Mouse (Mus musculus): Measurements from ENCODE around the gene Plxnc1. TPM values are rescaled to one million over a fixed set of nuclear protein-coding genes. Genes with fewer than 3 reads are reported as not detected.
A peak's percentile ranks its signal among the peaks of the same experiment; 100 is the strongest.

Plxnc1 gene
- 1 to 10 TPM; 2.0 to 3.0 TPM for total RNA-seq (2021)

DNA sequence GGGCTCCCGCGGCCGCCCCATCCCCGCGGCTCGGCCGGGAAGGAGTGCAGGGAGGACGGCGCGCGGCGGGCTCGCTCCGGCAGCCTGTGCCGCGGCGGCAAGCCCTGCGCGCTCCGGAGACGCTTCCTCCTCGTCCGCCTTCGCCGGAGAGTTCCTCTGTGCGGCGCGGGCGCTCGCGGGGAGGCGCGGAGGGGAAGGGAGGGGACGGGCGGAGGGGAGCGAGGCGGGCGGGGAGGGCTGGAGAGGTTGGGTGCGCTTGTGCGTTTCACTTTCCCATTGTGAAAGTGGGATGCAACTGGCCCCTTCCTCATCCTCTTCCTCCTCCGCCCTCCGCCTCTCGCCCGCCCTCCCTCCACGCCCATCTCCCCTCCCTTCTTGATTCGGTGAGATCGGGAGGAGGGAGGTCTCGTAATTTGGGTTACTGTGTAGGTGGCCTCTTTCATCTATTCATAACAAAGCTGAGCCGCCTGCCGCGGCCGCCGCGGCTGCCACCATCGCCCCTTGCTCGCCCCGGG, at the start of gene Plxnc1:
Gene Plxnc1, minus strand, starts transcription at position 145 of the 515 bp plus-strand sequence.
- peak; percentile 58 to 60 for DNase-seq
- intact Hi-C loops (cut with DNase I): loop anchor here (5.0 kb wide), 1 partner anchor 247 kb away; no protein-coding TSS in a partner anchor

DNA sequence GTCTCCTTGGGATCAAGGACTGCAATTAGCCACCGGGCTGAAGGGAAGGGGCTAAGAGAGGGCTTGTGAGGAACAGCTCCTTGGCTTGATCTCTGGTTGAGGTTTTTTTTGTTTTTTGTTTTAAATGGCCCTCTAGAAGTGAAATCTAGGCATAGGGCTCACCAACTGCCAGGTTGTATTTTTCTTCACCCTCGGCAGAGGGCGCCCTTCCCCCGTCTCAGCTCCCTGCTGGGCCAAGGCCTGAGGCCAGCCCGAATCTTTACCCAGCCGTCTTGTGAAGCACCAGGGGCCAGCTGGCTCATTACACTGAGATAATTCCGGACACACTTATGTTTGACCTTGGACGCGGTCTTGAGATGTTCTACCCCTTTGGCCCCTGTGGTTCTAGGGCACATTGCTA, 47.5 kb upstream of the Plxnc1 start:
- intact Hi-C loops (cut with DNase I): loop anchor here (1.0 to 10.0 kb wide), 5 partner anchors 97 to 903 kb away; no protein-coding TSS in a partner anchor
- DNase-seq: peak; percentile 86 to 89

DNA sequence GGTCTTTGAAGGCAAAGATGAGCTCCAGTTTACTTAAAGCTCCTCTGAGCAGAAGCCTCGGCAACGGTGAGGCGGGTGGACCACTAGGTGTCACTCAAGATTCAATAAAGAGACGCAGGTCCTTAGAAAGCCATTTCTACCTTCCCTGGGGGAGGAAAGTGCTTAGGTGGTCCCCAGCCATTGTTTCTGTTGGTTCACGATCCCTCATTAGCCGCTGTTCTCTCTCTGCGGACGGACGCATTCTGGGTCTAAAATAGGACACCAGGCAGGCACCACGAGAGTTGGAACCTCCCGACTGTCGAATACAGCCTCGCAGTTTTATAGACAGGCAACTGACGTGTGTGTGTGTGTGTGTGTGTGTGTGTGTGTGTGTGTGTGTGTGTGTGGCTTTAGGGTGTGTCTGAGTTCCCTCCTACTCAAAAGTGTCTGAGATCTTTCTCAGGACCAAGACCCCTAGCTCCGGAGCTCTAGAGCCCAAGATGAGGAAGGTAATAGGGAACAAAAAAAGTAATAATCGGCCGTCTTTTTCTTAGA, 47.0 kb upstream of the Plxnc1 start:
- peak; percentile 71 to 83 for DNase-seq
- intact Hi-C loops (cut with DNase I): loop anchor here (1.0 to 10.0 kb wide), 7 partner anchors 97 to 903 kb away; no protein-coding TSS in a partner anchor

DNA sequence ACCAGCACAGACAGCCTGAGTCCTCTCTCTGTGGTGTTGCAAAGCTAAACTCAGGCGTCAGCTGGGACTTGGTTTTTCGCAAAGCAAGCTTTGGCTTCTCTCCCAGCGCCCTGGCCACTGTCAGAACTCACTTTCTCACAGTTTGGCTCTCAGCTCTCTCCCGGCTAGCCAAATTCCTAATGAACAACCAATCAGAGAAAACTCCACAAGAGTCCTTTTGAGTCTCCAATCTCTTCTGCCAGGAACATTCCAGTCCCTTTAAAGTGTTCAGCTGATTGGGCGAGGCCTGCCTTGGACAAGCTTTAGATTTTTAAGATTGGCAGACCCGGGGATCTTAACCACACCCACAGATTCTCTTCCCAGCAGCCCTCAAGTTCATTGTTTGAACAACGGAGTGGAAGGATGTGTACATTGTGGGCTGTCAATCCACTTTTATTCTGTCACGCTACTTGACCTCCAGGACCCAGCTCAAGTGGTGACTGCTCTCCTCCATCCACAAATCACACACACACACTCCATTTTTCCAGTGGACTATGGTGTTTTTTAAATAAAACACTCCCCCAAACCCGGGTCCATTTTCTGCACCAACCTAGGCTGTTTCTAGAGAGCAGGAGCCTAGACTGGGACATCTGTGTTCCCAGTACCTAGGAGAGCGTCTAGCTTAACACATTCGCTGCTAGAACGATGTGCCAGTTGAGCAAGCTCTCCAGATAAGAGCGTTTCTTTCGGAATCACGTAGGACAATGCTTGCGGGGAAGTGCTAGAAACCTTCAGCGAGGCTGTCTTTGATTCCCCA, 46.3 kb upstream of the Plxnc1 start:
- intact Hi-C loops (cut with DNase I): loop anchor here (1.0 to 10.0 kb wide), 5 partner anchors 111 to 904 kb away; no protein-coding TSS in a partner anchor
- DNase-seq: peak; percentile 84 to 85

DNA sequence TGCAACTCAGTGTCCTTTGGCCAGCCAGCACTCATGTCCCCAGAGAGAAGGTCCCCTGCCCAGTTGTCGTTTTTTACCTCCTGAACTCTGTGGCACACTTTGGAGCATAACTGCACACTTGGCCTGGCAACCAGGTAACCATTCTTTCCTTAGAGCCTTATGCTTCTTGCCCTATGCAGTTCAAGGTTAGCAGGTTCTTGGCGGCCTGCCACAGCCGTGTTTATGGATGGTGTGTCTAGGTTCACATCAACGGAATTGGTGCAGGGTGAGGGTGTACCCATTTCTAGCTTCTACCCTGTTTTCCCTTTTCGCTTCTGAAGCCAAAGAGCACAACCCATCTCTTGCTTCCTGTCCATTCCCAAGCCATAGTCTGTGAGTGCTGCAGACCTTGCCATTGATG, 44.7 kb upstream of the Plxnc1 start:
- no peak for DNase-seq
- intact Hi-C loops (cut with DNase I): no loop called here

DNA sequence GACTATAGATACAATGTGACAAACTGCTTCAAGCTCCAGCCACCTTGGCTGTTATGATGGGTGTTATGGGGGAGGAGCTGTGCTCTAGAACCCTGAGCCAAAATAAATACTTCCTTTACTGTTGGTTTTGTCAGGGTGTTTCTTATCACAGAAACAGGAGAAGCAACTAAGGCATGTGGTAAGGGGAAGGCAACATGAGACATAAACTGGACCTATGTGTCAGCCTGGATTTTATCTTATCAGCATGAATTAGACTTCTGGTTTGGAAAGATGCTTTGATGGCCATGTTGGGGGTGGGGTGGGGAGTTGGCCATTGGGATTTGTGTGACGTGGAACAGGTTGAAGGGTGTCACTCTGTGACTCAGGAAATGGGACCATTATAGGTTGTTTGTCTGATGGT, 40.5 kb upstream of the Plxnc1 start:
- intact Hi-C loops (cut with DNase I): no loop called here
- DNase-seq: no peak

DNA sequence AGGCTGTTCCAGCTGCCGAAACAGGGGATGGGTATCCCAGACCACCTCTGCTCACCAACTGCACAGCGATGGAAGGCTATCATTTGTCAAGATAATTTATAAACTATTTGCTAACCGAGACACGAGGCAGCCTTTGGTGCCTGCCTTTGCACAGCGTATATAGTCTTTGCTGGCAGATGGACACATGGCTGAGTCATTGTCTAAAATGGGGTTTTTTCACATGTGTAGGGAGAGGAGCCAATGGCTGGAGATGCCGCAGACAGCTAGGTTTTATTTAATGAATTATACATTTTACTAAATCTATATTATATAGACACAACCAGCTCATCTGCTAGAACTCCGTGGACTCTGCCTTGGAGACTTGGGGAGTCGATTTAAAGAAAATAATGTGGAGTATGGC, 37.9 kb upstream of the Plxnc1 start:
- DNase-seq: no peak
- intact Hi-C loops (cut with DNase I): no loop called here

DNA sequence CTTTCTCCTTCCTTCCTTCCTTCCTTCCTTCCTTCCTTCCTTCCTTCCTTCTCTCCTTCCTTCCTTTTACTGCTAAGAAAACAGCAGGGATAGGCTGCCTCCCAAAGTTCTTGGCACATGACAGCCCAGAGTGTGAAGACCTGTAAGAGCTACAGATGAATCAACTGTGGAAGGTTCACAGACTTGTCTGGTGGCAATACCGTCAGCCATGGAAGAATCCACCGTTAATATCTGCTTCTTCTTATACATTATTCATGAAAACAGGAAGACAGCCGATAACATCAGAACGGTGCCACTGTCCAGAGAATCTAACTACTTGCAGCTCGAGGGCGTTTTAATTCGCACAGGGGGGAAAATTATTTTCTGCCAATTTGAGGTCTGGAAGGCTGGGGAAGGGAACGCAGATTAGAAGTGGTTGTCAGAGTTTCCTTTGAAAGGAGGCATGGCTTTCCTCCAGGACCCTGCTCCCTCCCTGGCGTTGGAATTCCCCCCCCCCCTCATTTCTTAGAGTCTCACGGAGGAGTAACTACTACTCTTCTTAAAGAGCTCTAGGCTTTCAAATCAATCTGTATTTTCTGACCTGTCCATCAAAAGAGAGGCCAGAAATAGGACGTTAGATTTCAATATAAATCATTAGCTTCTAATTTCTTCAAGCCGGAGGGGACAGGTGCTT, 37.0 kb upstream of the Plxnc1 start:
- no peak for DNase-seq
- intact Hi-C loops (cut with DNase I): no loop called here

DNA sequence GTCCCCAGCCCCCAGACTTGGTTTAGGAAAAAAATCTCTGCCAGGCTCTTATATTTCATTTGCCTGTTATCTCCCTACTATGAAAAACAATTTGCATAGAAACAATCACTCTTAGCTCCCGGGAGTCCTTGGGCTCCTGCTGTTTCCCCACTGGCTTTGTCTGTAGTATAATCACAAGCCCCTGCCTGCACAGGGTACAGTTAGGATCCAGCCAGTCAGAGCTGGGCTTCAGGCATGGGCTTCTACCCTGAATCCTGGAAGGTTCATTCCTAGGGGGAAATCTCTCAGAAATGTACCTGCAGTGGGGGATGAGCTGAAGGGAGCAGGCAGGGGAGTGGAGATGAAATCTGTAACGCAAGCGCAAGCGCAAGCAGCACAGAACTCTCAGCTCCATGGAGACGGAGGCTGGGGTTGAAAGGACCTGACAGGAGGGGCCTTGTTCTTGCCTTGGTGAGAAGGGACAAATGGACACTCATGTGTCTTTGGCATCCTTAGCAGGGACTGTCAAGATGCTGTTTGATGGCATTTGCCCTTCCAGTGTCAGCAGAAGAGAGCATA, 33.7 kb upstream of the Plxnc1 start:
- intact Hi-C loops (cut with DNase I): no loop called here

DNA sequence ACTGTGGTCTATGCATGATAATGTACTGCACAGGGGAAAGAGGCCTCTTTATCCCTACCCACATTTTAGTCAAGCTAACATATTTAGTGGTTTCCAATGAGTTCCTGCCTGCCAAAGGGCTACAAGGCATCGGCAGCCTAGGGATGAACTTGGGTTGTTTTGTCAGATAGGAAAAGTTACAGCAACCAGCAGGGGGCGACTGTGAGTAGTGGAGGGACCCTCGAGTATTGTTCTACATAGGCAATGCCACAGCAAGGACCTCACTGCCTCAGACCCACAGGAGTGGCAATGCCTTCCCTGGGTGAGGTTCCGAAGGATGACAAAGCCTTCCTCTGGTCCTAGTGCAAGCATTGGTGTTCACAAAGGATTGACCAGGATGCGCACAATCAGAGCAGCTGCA, 31.7 kb upstream of the Plxnc1 start:
- intact Hi-C loops (cut with DNase I): no loop called here
- DNase-seq: peak in 1 of 2 experiments; percentile 22

More for the DNA sequence above, 33.7 kb upstream of the Plxnc1 start:
- no peak for DNase-seq

DNA sequence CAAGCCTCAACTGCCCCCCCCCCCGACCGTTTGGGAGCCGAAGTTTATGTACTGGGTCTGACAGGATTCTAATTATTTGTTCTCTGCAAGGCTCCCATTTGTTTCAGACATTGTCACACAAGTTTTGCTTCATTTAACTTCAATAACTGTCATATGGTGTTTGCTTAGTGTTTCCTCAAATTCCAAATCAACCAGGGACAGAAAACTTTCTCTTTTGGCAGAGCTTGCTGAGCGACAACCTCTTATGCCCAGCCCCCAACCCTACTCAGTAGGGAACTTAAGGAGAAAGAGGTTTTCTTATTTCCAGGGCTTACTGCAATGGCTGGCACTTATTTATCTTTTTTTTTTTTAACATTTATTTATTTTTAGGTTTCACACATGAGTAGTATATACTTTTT, 30.5 kb upstream of the Plxnc1 start:
- DNase-seq: no peak
- intact Hi-C loops (cut with DNase I): no loop called here

DNA sequence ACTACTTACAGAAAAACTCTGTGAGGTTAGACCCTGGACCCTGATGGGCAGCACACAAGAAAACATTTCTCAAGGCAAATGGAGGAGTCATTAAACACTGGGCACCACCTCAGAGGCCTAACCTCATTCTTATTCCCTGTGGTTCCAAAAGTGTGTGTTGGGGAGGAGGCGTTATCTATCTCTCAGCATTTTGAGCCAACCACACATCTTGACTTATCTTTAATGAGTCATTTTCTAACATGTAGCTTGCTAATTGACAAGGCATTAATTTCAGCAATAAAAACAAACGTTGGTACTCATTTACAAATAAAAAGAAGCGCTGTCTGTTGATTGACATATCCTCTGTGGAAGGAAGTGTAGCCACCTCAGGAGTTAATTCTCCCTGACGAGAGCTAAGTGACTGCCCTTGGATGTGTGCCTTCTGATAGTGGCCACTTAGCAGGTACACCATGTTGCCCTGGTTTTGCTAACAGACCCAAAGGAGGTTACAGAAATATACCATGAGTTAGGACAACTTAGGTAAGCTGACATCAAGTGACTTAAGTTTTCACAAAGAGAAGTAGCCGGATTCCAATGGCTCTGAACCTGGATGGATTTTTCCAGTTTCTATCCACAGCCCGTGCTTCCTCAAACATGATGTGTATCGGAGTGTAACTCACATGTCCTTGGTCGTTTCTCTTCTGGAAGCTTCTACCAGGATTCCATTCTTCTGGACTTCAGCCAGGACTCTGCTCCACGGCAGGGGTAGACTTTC, 29.9 kb upstream of the Plxnc1 start:
- intact Hi-C loops (cut with DNase I): no loop called here
- DNase-seq: peak in 1 of 2 experiments; percentile 14

DNA sequence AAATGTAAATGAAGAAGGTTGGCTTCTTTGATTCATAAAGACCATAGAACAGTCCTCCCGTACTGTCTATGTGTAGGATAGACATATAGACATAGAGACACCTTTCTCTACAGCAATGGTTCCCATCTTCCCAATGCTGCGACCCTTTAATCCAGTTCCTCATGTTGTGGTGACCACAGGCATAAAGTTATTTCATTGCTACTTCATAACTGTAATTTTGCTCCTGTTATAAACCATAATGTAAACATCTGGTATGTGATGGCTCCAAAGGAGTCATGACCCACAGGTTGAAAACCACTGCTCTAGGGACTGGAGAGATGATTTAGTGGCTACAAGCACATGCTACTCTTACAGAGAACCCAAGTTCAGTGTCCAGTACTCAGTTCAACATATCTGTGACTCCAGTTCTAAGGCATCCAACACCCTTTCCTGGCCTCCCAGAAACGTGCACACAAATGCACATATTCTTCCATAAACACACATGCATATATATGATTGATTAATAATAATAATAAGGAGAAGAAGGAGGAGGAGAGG, 27.1 kb upstream of the Plxnc1 start:
- intact Hi-C loops (cut with DNase I): no loop called here

DNA sequence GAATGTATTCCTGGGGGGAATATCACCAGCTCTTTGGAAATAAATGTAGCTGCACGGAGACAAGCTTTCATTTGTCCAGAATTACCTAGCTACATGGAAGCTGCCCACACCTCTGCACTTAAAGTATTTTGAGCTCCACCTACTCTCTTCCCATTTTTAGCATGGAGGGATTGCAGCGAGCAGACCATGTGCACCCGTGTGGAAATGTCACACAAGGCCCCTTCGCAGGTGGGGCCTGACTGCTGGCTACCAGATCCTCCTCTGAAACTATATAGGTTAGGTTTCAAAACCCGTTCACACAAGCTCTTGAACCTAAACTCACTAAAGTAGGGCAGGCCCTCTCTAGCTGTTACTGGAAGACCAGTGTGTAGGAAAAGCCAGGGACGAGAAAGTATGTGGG, 25.6 kb upstream of the Plxnc1 start:
- intact Hi-C loops (cut with DNase I): no loop called here
- no peak for DNase-seq

More for the DNA sequence above, 27.1 kb upstream of the Plxnc1 start:
- DNase-seq: no peak

DNA sequence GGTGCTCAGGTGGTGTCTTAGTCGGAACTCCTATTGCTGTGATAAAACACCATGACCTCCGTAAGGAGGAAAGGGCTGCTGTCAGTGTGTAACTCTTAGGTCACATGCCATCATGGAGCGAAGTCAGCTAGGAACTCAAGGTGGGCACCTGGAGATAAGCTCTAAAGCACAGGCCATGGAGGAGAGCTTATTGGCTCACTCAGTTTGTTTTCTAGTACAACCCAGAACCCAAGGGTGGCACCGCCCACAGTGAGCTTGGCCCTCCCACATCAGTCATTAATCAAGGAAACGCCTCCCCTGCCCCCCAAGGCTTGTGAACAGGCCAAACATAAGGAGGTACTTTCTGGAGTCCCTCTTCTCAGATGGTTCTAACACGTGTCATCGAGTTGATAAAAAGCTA, 22.8 kb upstream of the Plxnc1 start:
- intact Hi-C loops (cut with DNase I): no loop called here
- DNase-seq: no peak

DNA sequence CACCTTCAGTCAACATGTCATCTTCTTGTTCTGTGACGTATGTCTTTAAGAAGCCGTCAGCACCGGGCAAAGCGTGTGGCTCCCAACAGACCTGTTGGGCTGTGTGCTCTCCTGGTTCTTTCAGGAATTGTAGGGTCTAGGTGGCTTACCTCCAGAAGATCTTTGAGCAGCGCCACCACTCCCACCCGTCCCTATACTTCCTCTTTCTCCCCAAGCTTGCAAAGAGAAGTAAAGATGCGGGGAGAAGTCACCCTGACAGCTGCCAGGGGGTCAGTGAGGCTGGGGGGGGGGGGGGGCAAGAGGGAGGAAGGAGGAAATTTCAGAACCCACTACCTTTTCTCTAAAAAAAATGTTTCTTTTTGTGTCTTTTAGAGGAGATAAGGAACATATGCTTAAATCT, 22.2 kb upstream of the Plxnc1 start:
- intact Hi-C loops (cut with DNase I): no loop called here
- DNase-seq: no peak

DNA sequence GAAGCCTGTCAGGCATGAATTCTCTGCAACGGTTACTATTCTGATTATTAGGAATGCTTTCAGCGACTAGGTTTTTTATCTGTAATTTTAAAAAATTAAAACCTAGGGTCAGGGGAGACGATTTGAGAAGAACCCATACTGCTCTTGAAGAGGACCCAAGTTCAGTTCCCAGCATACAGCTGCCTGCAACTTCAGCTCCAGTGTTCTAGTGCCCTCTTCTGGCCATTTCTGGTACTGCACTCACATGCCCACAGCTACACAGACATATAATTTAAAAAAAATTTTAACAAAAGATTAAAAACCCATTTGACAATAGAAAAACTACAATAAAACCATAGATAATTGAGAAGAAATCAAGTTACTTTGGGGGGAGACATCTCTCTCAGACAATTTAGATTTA, 20.5 kb upstream of the Plxnc1 start:
- intact Hi-C loops (cut with DNase I): no loop called here
- no peak for DNase-seq

DNA sequence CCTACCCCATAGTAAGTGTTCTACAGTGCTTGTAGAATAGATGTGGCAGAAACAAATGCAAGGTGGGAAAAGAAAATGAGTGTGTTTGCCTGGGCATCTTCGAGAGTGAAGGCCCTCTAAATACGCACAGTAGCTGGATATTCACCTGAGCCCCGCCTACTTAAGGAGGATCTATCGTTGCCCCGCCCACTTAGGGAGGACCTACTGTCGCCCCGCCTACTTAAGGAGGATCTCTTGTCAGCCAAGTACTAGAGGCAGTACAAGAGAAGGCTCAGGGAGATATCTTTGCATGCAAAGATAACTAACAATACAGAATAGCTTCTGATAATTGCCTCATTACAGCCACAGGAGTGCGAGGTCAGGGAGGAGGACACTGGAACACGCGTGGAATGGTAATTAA, 17.4 kb upstream of the Plxnc1 start:
- intact Hi-C loops (cut with DNase I): no loop called here
- DNase-seq: no peak

DNA sequence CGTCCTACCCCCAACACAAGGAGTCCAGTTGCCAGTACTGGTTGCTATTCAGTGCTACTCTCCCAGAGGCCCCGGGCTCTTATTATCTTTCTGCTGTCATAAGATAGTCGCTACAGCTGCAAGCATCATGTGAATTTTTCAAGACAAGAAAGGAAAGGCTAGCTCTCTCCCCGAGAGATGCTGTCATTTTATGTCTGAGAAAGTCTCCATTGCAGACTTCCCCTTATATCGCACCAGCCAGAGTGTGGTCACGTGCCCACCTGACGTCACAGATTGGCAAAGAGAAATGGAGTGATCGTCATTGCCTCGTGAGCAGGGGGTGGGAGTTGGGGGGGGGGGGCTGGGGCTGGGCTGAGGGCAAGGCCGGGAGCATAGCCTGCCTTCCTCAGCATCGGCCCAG, 16.6 kb upstream of the Plxnc1 start:
- intact Hi-C loops (cut with DNase I): no loop called here
- peak; percentile 47 to 51 for DNase-seq

DNA sequence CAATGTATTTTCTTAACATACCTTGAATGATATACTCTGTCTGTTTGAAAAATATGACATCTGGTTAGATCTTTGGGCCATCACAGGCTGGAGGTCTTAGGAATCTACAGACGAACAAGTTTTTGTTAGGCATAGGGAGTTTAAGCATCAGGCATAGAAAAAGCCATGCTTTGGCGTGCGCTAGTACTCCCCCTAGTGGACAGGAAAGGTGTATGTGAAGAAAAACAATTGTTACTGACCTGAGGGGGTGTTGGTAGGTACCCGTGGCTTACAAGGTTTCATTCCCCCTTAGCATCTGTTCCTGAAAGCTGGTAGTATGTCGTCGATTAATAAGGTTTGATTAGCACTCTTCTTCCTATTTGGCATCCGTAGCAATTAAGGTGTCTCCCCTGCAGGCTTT, 13.7 kb upstream of the Plxnc1 start:
- intact Hi-C loops (cut with DNase I): loop anchor here (1.0 to 5.0 kb wide), 3 partner anchors 256 to 551 kb away; no protein-coding TSS in a partner anchor
- peak; percentile 44 to 49 for DNase-seq
